Mouse (Mus musculus) heart, embryonic 11.5 days (tissue): ENCODE measurements around the gene BC035044. TPM values are rescaled to one million over a fixed set of nuclear protein-coding genes. Genes with fewer than 3 reads are reported as not detected.
"Not testable (repeated sequence)": the region's sequence is repeated elsewhere in the genome, so short reads cannot be mapped to it uniquely, and the experiment has no call there.

Experiments used
- ATAC-seq: fragments of 200-750 bp; cut with Nextera tagmentation; replicated peaks from 2 replicates; pipeline ENCODE4 v1.8.0; 2017; ENCODE audit warnings: moderate library complexity; ENCODE audit not compliant: insufficient number of reproducible peaks, low FRiP score, low TSS enrichment
- H3K27ac ChIP-seq: fragments of 300-500 bp; sonication (generic); 2 replicates; pipeline ENCODE4 v1.5.1; 2014; ENCODE audit warnings: mild to moderate bottlenecking, low read depth, low read length
- H3K27me3 ChIP-seq: fragments of 300-500 bp; sonication (generic); 2 replicates; pipeline ENCODE4 v1.6.1; 2014; ENCODE audit warnings: mild to moderate bottlenecking, low read length, mixed read lengths; ENCODE audit not compliant: control insufficient read depth, insufficient read depth
- H3K36me3 ChIP-seq: fragments of 300-500 bp; sonication (generic); 2 replicates; pipeline ENCODE4 v1.6.1; 2014; ENCODE audit warnings: mild to moderate bottlenecking, low read length, moderate library complexity, mixed read lengths; ENCODE audit not compliant: control insufficient read depth, insufficient read depth
- H3K4me1 ChIP-seq: fragments of 300-500 bp; sonication (generic); 2 replicates; pipeline ENCODE4 v1.6.1; 2014; ENCODE audit warnings: low read length; ENCODE audit not compliant: control insufficient read depth, insufficient read depth
- H3K4me2 ChIP-seq: fragments of 300-500 bp; sonication (generic); 2 replicates; pipeline ENCODE4 v1.6.1; 2014; ENCODE audit warnings: mild to moderate bottlenecking, moderate library complexity
- H3K4me3 ChIP-seq: fragments of 300-500 bp; sonication (generic); 2 replicates; pipeline ENCODE4 v1.5.1; 2014; ENCODE audit warnings: low read depth, low read length
- H3K9ac ChIP-seq: fragments of 300-500 bp; sonication (generic); 2 replicates; pipeline ENCODE4 v1.6.1; 2014; ENCODE audit warnings: mild to moderate bottlenecking, low read depth, low read length, moderate library complexity
- H3K9me3 ChIP-seq: fragments of 300-500 bp; sonication (generic); replicated peaks from 2 replicates; pipeline ENCODE4 v1.6.1; 2016; ENCODE audit warnings: low read length; ENCODE audit not compliant: control insufficient read depth
- WGBS: fragments of 180-500 bp; shearing (Covaris S2); extraction: QIAGEN DNeasy Blood & Tissue Kit; methylation state at CpG from one replicate; pipeline ENCODE4 v1.1.7; 2014; ENCODE audit not compliant: insufficient replicate concordance; 5-methylcytosine and 5-hydroxymethylcytosine counted together
- microRNA-seq: library from miRNA; unstranded; fragments of <30 nt; microRNA quantifications from one replicate; pipeline ENCODE4, GENCODE M21; 2016; ENCODE audit warnings: borderline number of aligned reads
- polyA plus RNA-seq: library from polyadenylated mRNA; unstranded; fragments of >200 nt; fragmentation: Nextera tagmentation; extraction: Ambion mirVana; gene quantifications from 2 replicates; pipeline ENCODE4 v1.2.1, GENCODE M21; 2014

Gene BC035044
- polyA plus RNA-seq, 1 experiment from 2014 or later = 0.69 TPM

DNA sequence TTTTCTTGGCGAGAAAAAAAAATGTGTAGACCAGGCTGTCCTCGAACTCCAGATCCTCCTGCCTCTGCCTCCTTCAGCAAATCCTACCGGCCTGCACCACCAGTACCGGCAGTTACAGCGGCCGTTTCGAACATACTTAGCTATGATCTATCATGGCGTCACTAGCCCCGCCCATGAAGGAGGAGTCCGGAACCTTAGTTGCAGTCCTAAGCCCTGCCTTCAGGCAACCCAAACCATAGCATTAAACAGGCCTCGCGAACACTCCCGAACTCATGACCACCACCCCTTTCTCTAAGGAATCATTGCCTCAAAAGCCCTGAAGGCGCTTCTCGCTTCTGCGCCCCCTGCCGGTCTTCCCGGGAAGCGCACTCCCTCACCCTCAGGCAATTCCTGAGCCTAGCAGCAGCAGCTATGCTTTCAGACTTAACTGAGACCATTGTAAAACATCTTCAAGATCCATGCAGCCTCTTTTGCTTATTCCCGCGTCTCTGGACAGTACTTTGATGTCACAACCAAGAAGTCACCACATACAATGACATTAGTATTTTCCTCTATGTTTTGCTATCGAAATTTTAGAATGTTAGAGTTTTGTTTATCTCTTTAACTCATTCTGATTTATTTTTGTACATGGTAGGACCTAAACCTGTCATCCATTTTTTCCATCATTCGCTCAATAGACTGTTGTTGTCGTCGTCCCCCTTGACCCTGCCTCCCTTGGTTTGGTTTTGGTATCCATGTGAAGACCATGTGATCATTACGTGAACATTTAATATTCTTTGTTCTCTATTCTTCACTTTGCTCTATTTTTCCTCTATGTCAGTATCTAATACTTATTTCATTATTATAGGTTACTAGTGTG, 87.7 kb downstream of the BC035044 start:
- H3K27ac ChIP-seq = no peak overlapping the region

DNA sequence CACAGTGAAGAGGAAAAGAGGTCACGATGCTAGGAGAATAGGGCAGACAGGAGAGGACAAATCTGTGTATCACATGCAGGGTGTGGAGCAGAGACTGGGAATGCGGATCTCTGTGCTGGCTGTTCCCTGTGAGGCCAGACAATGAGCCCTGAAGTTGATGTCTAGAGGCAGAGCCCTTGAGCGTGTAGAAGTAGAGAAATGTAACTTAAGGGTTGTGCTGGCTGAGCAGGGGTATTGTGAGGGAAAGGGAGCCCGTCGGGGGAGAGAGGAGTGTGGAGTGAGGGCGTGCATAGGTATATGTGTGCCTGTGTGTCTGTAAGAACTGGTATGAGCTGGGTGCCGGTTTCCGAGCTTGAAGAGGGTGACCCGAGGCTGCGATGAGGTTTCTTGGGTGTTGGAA, 88.4 kb downstream of the BC035044 start:
- no peaks in the 10 kb centered on the region for H3K9me3 ChIP-seq
- peak overlapping the region; percentile 67 for H3K9ac ChIP-seq
- H3K27ac ChIP-seq = peak overlapping the region; percentile 29; the same call in 1 of the 2 replicates
- peak overlapping the region; percentile 53 for H3K4me3 ChIP-seq
- no peaks in the 10 kb centered on the region for H3K27me3 ChIP-seq
- H3K36me3 ChIP-seq = no peaks in the 10 kb centered on the region
- peak; percentile 7; the same call in 1 of the 2 replicates for ATAC-seq
- 0 out of 2 replicates have a peak, but pooled peaks cover 3% of the 10 kb centered on the region for H3K4me1 ChIP-seq
- WGBS = 17% methylated on average over 10 of the region's 10 CpGs
- H3K4me2 ChIP-seq = peak overlapping the region; percentile 75

More for the DNA sequence above, 87.7 kb downstream of the BC035044 start:
- Histone ChIP-seq H3K4me1 (no peaks in the 10 kb centered on the region), H3K4me2 (peak overlapping the region; percentile 75), H3K9ac (no peak overlapping the region), H3K4me3 (peak overlapping the region; percentile 53), H3K9me3 (no peaks in the 10 kb centered on the region), H3K27me3 (no peaks in the 10 kb centered on the region), H3K36me3 (no peaks in the 10 kb centered on the region)
- peak; percentile 90 for ATAC-seq
- WGBS = 8% methylated on average over 26 of the region's 26 CpGs

DNA sequence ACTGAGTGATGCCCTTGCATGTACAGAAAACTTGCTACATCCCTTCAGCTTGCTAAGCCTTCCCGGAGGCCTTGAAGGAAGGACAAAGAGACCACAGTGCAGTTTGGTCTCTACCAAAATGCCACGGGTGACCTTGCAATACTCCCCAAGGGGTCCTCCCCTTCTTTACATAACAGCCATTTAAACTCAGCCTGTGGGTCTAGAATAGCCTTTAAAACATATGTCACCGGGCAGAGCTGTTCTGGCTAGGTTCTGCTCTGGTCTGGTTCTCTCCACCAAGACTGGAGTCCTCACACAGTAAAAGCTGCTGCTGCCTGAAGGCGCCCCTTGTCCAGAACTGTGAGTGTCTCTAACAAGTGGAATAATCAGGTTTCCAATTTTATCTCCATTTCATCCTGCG, 90.2 kb downstream of the BC035044 start:
- 82% methylated on average over 5 of the region's 5 CpGs for WGBS
- not testable (repeated sequence) for H3K4me3 ChIP-seq, H3K27ac ChIP-seq, H3K36me3 ChIP-seq, ATAC-seq, H3K9ac ChIP-seq, H3K4me2 ChIP-seq, H3K9me3 ChIP-seq, H3K27me3 ChIP-seq, H3K4me1 ChIP-seq

DNA sequence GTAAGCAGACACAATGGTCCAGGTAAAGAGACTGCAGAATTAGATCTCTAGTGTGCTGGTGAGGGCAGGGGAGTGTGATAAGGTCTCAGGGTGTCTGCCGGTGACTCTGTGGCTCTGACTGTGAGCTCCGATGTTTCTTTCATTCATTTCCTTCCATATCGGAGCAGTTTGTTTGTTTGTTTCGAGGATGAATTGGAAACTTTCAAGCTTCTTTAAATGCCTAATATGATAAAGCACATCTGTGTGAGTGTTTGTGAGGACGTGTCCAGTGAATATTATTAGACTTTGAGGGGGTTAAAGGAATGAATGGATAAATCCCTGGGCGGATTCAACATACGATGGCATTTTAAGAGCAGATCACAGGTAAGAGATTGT, 91.0 kb downstream of the BC035044 start:
- H3K9ac ChIP-seq = 0 out of 2 replicates have a peak overlapping the region, but pooled peaks have one; percentile 69
- H3K36me3 ChIP-seq = no peaks in the 10 kb centered on the region
- H3K9me3 ChIP-seq = no peaks in the 10 kb centered on the region
- peak overlapping the region; percentile 68 for H3K4me3 ChIP-seq
- no peak for ATAC-seq
- H3K4me1 ChIP-seq = 0 out of 2 replicates have a peak, but pooled peaks cover 3% of the 10 kb centered on the region
- H3K27ac ChIP-seq = no peak overlapping the region
- no peaks in the 10 kb centered on the region for H3K27me3 ChIP-seq
- H3K4me2 ChIP-seq = peak overlapping the region; percentile 66
- WGBS = 24% methylated on average over 7 of the region's 7 CpGs

GRCm38 (mm10) chr6:128799144-128799895, 91.6 kb downstream of the BC035044 start:
- not testable (repeated sequence) for H3K36me3 ChIP-seq

More at GRCm38 (mm10) chr6:128799144-128799895, 91.6 kb downstream of the BC035044 start:
- not testable (repeated sequence) for H3K4me1 ChIP-seq, H3K9me3 ChIP-seq, H3K27me3 ChIP-seq
- WGBS = under 1% methylated on average over 49 of the region's 49 CpGs
- Histone ChIP-seq H3K27ac (0 out of 2 replicates have a peak overlapping the region, but pooled peaks have one; percentile 15), H3K9ac (peak overlapping the region; percentile 74), H3K4me3 (peak overlapping the region; percentile 68), H3K4me2 (peak overlapping the region; percentile 66)
- ATAC-seq = peak; percentile 77

Small RNA genes within 50 kb of the gene (microRNA-seq; reads per million reads assigned to microRNA genes)
- gene Gm27336 = not detected

Other genes starting within 250 kb of the BC035044 start
- gene Clec2h, start 228.7 kb downstream of the BC035044 start, polyA plus RNA-seq = not detected in 2 replicates
- gene Klrb1, start 168.1 kb downstream of the BC035044 start, polyA plus RNA-seq = not detected in 2 replicates
- not detected in 2 replicates for gene Klrb1c, start 101.9 kb downstream of the BC035044 start, polyA plus RNA-seq
- not detected in 2 replicates for gene Gm44511, start 64.8 kb downstream of the BC035044 start, polyA plus RNA-seq
- not detected in 2 replicates for gene Klrb1b, start 64.8 kb downstream of the BC035044 start, polyA plus RNA-seq
- gene Clec2i, start 3.5 kb downstream of the BC035044 start, polyA plus RNA-seq = not detected in 2 replicates
- not detected in 2 replicates for gene Clec2g, start 43.3 kb upstream of the BC035044 start, polyA plus RNA-seq
- 0.40 TPM in 1 of 2 replicates, not detected in the other for gene Klrb1f, start 154.8 kb upstream of the BC035044 start, polyA plus RNA-seq
- gene Clec2e, start 209.8 kb upstream of the BC035044 start, polyA plus RNA-seq = not detected in 2 replicates